Mouse (Mus musculus): ENCODE results near the gene Sertad3. TPM values are rescaled to one million over a fixed set of nuclear protein-coding genes. Genes with fewer than 3 reads are reported as not detected.

The Sertad3 gene
- 10 to 100 TPM in 1 of 2 experiments, 1 to 10 TPM in 1; 7.4 to 10.1 TPM for total RNA-seq (2021)

DNA sequence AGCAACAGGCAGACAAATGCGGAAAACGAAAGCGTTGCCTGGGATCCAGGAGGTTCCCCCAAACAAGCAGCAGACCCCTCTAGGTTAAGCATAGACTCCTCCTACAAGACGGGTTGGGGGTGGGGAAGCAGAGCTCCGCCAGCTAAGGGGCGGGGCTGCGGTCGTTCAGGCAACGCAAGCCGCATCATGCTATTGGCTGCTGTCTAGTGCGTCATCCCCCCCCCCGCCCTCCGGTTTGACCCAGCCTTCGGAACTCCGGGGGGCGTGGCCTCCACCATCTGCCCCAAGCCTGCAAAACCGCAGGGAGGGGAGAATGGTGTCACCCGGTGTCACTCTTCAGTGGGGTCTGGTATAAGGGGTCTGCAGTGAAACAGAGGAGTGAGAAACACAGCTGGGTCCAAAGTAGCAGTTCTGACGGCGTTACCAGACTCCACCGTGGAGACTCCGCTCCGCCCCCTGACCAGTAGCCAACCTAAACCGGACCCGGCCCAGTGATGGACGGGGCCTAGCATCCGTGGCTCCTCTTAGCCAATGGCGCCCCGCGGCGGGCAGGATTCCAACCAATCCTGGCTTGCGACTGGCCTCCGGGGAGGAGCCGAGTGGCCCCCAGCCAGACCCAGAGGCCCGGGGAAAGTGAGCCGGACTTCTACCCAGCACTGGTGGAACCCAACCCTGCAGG, at the start of gene Sertad3:
Gene Sertad3, plus strand, starts transcription at position 613 of the 679 bp plus-strand sequence.
- peak; percentile 100 for DNase-seq

GRCm38 (mm10) chr7:27427387-27427786, 46.2 kb upstream of the Sertad3 start:
- DNase-seq, result no peak

GRCm38 (mm10) chr7:27428002-27428401, 45.6 kb upstream of the Sertad3 start:
- no peak for DNase-seq

GRCm38 (mm10) chr7:27429135-27429534, 44.4 kb upstream of the Sertad3 start:
- DNase-seq, result no peak

DNA sequence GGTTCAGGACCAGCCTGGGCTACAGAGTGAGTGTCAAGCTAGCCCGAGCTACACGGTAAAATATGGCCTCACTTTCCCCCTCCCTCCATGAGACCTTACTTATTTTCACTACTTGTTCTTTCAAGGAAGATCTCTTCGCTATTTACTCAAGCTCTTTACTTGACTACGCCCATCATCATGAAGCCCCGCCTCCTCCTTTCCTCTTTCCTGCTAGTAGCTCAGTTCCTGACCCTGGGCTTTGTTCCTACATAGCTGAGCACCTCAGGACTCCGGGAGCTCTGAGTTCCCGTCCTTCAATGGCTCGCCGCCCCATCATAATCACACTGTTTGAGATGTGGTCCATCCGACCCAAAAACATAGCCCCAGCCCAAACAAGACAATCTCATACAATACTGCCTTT, 40.2 kb upstream of the Sertad3 start:
- no peak for DNase-seq

GRCm38 (mm10) chr7:27433794-27434193, 39.8 kb upstream of the Sertad3 start:
- no peak for DNase-seq

DNA sequence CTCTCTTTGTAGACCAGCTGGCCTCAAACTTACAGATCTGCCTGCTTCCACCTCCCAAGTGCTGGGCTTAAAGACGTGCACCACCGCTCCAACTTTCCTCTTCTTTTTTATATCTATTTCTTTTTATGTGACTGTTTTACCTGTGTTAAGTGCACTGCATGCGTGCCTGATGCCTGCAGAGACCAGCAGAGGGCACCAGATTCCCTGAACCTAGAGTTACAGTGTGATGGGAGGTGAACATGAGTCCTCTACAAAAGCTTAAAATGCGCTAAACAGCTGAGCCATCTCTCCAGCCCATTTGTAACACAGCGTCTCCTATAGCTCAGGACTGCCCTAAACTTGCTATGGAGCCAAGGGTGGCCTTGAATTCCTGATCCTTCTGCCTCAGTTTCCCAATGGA, 36.0 kb upstream of the Sertad3 start:
- DNase-seq, result no peak

- no peak for DNase-seq
Observed at GRCm38 (mm10) chr7:27440014-27440413, 33.6 kb upstream of the Sertad3 start.

DNA sequence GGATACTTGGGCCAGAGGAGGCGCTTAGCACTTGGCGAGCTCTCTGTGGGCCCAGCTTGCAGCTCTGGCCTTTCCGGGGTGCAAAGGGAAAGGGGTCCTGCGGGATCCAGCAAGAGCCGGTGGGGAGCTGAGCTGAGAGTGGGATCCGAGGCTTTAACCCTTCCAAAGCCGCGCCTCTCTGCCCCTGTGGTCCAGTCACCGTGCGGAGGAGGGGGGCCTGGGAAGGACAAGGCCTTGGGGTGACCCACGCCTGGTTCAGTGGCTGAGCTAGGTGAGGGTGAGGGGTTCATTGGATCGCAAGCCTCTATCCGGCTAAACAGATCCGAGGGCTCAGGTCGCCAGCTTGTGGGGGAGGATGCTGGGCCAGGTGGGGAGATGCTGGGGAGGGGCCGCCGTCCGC, 27.5 kb upstream of the Sertad3 start:
- DNase-seq, result peak; percentile 21

- DNase-seq, result peak; percentile 35
Observed at GRCm38 (mm10) chr7:27446521-27447418, 26.8 kb upstream of the Sertad3 start.

GRCm38 (mm10) chr7:27447419-27448286, 25.9 kb upstream of the Sertad3 start, which contains the start of the genes Sptbn4 and Blvrb:
Sptbn4 (minus strand) TSS chr7:27447686.
Blvrb (plus strand) TSS chr7:27447978.
- DNase-seq, result peak; percentile 98

- DNase-seq, result peak; percentile 49
Observed at GRCm38 (mm10) chr7:27448421-27449206, 25.0 kb upstream of the Sertad3 start.

- DNase-seq, result peak; percentile 88
Observed at GRCm38 (mm10) chr7:27449256-27449862, 24.2 kb upstream of the Sertad3 start.

GRCm38 (mm10) chr7:27451359-27451758, 22.2 kb upstream of the Sertad3 start:
- no peak for DNase-seq

DNA sequence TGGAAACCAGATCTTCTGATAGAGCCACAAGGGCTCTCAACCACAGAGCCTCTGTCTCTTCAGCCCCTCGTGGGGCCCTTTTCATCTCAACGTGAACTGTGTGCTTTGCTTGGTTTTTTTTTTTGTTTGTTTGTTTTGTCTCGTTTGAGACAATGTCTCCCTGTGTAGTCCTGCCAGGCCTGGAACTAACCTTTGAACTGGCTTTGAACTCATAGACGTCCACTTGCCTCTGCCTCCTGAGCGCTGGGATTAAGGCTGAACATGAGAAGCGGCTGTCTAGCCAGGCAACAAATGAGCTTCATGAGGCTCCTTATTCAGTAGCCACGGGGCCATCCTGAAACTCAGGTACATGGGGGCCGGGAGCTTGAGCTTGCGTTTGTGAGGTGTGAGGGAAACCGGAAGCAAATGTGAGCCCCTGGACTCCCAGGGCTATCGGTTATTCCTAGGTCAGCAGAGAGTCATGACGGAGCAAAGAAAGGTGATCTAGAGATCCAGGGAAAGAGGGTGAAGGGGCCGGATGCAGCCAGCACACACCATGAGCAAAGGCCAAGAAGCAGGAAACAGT, 21.3 kb upstream of the Sertad3 start:
- DNase-seq, result no peak

GRCm38 (mm10) chr7:27454461-27455121, 19.0 kb upstream of the Sertad3 start:
- DNase-seq, result no peak

GRCm38 (mm10) chr7:27455273-27455672, 18.3 kb upstream of the Sertad3 start:
- no peak for DNase-seq

GRCm38 (mm10) chr7:27458614-27459013, 15.0 kb upstream of the Sertad3 start:
- no peak for DNase-seq

- no peak for DNase-seq
Observed at GRCm38 (mm10) chr7:27459640-27460039, 13.9 kb upstream of the Sertad3 start.

- no peak for DNase-seq
Observed at GRCm38 (mm10) chr7:27460477-27460876, 13.1 kb upstream of the Sertad3 start.

Data from heart, postnatal 4 days (tissue).